Mouse (Mus musculus) CD4-positive, CD25-positive, alpha-beta regulatory T cell, adult 2 months (primary cell): ENCODE data around the gene Prkacb.

ENCODE experiments used
- DNase-seq: peaks from one replicate; pipeline ENCODE4 v3.0.0-alpha.2; 2012; ENCODE audit warnings: low read depth, low spot score

Prkacb gene

GRCm38 (mm10) chr3:146812901-146813393, at the start of gene Prkacb:
Prkacb (minus strand) TSS chr3:146812990.
- peak; percentile 93 for DNase-seq

GRCm38 (mm10) chr3:146860308-146860707, 47.5 kb upstream of the Prkacb start:
- no peak for DNase-seq

- DNase-seq = no peak
These were observed 44.6 kb upstream of the Prkacb start for GRCm38 (mm10) chr3:146857373-146857772.

- no peak for DNase-seq
These were observed 41.8 kb upstream of the Prkacb start for GRCm38 (mm10) chr3:146854473-146855087.

DNA sequence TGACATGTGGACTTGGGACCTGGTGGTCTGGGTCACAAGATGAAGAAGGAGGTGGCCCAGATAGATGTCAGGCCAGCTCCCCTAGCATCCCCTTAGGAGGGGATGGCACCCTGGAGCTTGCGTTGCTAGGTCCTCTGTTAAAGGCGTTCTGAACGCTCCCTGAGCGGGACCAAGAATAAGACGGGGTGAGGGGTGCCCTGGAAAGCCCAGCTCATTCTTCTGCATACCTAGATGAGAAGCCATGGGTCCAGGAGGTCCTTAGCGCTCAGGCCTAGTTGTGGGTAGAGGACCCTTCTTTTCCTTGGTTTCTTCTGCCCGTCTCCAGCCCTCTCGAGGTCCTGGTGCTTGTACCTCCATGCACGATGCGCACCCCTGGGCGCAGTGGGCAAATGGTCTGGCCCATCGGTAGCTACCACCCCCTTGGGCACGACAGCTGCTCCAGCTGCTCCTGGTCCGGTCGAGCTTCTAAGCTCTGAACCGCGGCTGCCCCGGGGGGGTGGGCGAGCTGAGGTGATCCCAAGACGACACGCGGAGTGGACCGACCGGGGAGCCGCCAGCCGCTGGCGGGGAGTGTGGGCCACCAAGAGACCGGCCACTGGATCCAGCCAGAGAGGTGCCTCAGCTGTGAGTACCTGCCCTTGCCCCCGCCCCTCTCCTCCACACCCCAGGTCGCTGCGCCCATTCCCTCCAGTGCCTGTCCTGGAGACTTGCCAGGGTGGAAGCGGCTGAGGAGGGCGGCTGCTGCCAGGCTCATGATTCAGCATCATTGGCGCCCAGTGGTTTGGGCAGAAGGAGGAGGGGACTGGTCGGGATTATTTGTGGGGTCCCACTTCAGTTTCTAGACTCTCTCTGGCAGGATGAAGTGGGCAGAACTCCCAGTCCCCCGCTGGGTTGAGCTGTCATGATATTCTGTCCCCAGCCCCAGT, 39.4 kb upstream of the Prkacb start, which contains the start of gene Ttll7:
Gene Ttll7, plus strand, starts transcription at position 402 of the 926 bp plus-strand sequence.
- DNase-seq = no peak

DNA sequence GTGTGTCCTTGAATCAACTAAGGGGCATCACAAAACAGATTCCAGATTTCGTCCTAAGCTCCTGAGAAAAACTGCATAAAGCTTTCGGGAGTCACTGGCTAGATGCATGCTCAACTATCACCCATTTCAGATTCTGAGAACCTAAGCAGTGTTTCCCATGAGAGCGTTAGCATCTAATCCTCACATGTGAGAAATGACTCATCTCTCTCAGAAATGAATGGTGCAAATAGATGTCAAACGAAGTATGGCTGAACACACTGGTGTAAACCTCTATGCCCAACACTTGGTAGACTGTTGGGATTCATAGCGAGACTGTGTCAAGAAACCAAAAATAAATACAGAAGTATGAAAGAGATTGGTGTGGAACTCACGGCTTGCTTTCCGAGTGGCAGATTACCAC, 36.6 kb upstream of the Prkacb start:
- no peak for DNase-seq

- DNase-seq = no peak
These were observed 35.3 kb upstream of the Prkacb start for GRCm38 (mm10) chr3:146848112-146848511.

DNA sequence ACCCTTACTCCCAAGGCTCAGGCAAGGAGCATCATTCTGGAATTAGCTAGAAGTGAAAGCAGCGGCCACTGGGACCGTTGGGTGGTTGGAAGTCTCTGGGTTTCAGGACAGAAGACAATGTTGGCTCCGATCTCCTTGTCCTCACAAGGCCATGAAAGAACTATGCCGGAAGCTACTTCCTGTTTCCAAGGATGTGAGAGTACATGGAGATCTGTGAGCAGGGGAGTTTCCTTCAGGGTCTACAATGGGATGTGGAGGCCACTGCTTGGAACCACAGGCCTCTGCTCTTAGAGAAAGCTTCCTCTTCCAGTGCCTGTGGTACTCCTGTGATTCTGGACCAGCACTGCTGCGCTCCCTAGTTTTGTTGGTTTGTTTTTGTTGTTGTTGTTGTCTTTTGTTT, 33.4 kb upstream of the Prkacb start:
- DNase-seq = no peak

DNA sequence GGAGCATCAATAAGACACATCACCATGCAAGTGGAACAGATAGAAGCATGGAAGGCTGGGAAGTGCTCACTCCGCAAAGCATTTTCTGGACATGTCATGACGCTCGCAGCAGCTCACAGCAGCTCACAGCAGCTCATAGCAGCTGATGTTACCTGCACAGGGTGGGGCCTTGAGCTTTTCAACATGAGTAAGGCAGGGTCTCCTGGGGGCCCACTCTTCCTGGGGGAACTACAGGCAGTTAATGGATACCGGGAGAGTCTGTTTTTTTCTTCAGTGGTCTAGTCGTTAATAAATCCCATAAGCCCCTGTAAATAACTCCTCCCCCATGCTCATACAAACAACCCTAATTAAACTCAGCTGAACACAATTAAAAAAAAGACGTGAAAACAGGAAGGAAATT, 30.7 kb upstream of the Prkacb start:
- DNase-seq = no peak

- no peak for DNase-seq
These were observed 30.0 kb upstream of the Prkacb start for GRCm38 (mm10) chr3:146842766-146843165.

DNA sequence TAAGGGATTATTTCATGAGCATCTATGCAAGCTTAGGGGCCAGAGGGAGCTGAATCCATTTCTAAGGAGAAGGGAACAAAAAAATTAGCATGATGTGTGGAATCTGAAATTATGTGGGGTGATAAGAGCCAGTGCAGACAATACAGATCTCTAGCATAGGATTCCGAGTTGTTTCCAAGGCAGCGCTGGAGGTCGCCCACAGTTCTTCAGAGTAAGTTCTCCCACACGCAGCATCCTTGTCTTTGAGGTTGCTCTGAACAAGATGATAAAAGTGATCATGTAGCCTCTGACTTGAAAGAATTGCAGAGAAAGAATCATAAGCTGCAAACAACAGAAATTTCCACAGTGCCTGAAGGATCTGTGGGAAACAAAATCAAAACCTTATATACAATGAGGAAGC, 7.9 kb upstream of the Prkacb start:
- no peak for DNase-seq

- DNase-seq = no peak
These were observed 834 bp upstream of the Prkacb start for GRCm38 (mm10) chr3:146813624-146814023.

GRCm38 (mm10) chr3:146812041-146812878, 530 bp downstream of the Prkacb start:
- DNase-seq = no peak

- DNase-seq = no peak
These were observed 19.1 kb downstream of the Prkacb start for GRCm38 (mm10) chr3:146793554-146794257.

GRCm38 (mm10) chr3:146792144-146792748, 20.5 kb downstream of the Prkacb start:
- DNase-seq = no peak

GRCm38 (mm10) chr3:146784233-146784632, 28.6 kb downstream of the Prkacb start:
- peak; percentile 27 for DNase-seq

DNA sequence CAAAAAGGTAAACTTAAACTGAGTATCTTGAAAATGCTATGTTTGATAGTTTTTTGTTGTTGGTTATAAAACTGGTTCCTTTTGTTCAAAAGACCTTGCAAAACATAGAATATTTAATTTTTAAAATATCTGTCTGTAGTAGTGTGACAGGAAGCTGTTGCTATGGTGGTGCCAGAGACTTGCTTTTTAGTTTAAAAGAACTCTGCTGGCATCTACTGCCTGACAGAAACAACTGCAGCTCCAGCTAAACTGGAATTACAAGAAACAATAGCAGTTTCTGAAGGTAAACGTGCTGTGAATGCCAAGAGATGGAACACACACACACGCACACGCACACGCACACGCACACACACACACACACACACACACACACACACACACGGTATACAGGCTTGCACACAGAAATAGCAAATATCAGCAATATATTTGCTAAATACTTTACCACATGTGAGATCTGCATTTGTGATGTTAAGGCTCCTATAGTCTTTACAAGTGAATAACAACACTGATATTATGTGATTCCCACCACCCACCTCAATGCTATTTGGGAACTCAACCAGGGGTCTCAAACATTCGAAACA, 29.1 kb downstream of the Prkacb start:
- DNase-seq = peak; percentile 78

DNA sequence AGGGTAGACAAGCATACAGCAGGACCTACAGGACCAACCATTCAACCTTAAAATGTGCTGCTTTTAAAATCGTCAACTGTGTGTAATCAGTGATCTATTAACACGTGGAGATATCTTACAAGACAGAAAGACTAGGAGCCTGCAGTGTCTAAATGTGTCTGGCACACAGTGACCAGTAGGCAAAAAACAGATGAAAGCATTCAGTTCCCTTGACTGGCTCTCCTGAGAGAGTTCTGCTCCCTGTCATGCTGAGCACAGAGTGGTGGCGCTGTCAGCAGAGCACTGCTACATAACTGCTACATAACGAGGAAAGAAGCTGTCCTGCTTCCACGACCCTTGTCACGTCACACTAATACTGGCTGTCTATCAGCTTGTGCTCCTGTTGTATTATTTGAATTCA, 30.2 kb downstream of the Prkacb start:
- DNase-seq = no peak

DNA sequence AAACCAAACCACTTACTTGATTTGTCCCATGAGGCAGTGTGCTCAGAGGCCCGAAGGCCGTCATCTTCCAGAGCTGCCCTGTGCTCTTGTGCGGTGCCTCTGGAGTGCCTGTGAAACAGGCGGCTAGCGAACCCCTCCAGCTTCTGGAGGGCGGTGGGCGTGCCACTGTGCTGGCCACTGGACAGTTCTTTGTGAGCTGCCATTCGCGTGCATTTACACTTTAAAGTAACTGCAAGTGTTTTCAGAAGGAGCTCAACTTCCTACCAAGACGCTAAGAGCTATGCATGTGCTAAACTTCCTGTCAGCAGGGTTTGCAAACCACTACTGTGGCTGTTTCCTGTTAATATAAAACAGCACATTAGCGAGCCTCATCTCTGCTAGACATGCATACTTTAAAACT, 31.7 kb downstream of the Prkacb start:
- peak; percentile 67 for DNase-seq

DNA sequence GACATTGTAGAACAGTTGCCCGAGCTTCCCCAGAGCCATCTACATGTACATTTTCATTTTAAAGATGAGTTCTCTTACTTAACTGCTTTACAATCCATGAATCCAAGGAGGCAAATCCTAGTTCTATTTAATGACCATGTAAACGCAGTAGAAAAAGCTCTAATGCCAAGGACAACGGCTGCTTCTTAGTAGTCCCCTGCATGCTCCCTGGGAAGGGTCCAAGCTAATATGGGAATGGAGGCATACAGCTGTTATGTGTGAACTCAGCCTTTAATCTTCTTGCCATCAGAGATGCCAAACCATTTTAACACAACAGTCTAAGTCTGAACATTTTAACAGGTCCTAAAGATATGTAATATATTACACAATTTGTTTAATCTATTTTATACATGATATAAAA, 32.5 kb downstream of the Prkacb start:
- DNase-seq = no peak
